Mouse (Mus musculus) left cerebral cortex, postnatal 14 days (tissue): ENCODE results near the gene Adamtsl4. TPM values are rescaled to one million over a fixed set of nuclear protein-coding genes. Genes with fewer than 3 reads are reported as not detected.
A peak's percentile ranks its signal among the peaks of the same experiment; 100 is the strongest.

Experiments used
- DNase-seq, 2 experiments: peaks; one replicate each; pipeline ENCODE4 v3.0.0; 2021 to 2022; ENCODE audit warnings: low spot score in 2 of 2, mixed read lengths in 1 of 2
- intact Hi-C: fragments of 180-260 bp; cut with DNase I; formaldehyde crosslinking; loops from one replicate; pipeline ENCODE4 v1.15.1; 2025
- long read RNA-seq, 2 experiments: library from polyadenylated mRNA; stranded (forward); transcript quantifications; one replicate each; pipeline ENCODE4 v2.0.0; 2021
- total RNA-seq, 2 experiments: library from RNA; stranded (reverse); gene quantifications; 2 replicates each; pipeline ENCODE4 v1.2.3; 2021

Gene Adamtsl4
- 1 to 10 TPM; 2.0 TPM for total RNA-seq
- long read RNA-seq, experiment 1: 0 reads
- long read RNA-seq, experiment 2, full-length matches to known transcripts: 2 of 4 reads
- long read RNA-seq, experiment 2, partial matches to known transcripts: 2 of 4 reads
- long read RNA-seq, experiment 2, other reads (novel, unspliced or antisense): 0 of 4 reads

DNA sequence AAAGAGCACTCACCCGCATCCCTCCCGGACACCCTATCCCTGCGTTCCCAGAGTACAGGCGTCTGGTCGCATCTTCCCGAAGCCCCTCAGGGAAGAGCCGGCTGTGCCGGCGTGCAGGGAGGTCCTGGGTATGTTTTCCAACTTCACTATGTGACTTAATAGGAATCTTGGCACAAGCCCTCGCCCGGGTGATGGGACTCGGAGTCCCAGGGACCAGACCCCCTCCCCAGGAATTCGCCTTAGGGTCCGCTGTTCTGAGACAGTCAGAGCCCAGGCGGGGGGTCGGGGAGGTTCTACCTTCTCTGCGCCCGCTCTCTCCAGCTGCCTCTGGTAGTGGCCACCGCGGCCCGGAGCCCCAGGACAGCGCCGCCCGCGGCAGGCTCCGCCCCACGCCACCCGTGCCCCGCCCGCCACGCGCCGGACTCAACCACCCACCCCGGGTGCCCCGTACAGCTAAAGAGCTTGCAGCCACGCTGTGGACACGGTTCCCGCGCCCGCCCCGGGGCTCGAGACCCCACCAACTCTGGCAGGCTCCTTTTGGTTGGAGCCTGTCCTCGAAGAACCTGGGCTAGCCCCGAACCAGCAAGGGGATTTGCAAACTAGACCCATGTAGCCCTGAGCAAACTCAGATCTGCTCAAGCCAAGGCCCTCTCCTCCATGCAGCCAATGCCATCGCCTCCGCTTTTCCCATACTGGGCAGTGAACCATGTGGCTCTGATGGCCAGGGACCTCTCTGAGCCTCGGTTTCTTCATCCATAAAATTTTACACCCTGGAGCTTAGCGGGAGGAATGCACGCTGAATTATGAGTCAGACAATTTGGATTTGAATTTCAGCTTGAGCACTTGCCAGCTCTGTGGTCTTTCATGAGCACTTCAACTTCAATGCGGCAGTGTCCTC lies at the start of gene Adamtsl4:
Gene Adamtsl4 (minus strand): TSS at position 394 of the 898 bp plus-strand sequence.
- DNase-seq: no peak
- intact Hi-C loops: no loop called here

DNA sequence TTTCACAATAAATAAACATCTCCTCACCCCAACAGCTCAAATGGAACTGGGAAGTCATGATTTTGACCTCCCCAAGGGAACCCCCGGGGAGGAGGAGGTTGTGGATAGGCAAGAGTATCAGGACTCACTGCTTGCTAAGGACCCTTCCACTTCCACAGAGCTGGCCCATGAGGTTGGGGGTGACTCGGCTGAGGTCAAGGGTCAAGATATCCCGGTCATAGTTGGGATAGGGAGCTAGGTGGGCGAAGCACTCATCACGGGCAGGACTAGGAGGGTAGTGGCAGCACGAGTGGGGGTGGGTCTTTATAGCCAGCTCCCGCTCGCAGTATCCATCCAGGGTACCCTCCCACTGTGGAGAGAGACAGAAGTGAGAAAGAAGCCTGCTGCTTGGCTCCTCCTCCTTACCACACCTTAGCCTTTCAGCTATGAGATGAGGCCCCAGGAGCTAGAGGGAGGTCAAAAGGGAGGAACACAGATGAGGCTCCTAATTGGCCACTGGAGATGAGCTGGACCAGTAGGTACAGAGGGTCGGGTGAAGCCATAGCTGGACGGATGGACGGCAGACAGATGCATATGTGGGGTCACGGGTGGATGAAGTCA lies 47.5 kb upstream of the Adamtsl4 start:
- DNase-seq: no peak
- intact Hi-C loops: no loop called here

DNA sequence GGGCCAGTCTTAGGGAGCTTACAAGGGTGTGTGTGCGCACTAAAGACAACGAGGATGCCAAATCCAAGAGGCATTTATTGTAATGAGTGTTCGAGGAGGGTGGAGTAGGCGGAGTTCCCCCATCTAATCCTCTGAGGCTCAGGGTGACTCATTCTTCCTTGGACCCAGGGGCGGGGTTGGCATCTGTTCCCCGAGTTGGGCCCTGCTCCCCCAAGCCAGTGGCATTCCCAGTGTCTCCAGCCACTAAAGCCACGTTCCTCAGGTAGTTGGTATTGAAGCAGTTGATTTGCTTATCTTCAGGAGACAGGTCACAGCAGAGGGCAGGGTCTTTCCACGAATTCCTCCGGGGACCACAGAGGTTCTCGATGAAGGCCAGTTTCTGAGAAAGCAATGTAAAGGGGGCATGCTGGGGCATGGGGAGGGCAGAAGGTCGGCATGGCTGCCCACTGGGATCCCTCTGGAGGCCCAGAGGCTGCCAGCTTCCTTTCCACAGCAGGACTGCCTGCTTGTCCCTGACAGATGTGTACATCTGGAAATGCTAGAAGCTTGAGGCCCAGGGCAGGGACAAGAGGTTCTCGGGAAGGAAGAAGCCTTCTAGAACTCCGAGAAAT lies 46.5 kb upstream of the Adamtsl4 start:
- no peak for DNase-seq
- intact Hi-C loops: no loop called here

DNA sequence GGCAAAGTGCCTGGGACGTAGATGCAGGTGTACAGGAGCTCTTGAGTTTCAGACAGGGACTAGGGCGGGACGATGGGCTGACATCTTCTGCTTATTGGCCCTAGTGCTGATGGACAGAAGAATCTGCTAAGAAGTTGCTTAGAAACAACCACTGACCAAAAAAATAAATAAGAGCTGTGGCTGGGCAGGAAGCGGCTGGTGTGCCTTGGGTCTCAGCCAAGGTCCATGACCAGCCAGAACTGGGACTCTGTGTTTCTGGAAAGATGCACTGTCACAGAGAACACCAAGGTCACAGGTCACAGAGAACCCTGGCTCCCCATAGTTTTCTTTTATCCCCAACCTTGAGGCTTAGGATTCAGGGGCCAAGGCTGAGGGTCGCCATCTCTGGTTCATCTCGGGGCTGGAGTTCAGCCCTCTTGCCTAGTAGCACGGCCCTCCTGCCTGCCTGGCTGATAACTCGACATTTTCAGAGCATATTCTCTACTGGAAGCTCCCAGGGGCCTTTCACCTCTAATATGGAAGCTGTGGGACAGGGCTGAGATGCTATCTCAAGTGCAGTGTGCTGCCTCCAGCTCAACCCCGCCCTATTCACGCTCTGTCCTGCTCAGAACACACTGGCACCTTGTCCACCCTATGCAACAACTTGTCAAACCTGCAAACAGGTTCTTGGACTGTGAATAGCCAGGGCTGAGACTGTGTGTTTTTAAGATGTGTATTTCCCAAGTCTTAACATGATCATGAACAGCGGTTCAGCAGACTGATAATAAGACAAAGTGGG lies 45.2 kb upstream of the Adamtsl4 start:
- DNase-seq: peak in 1 of 2 experiments; percentile 46
- intact Hi-C loops: no loop called here

DNA sequence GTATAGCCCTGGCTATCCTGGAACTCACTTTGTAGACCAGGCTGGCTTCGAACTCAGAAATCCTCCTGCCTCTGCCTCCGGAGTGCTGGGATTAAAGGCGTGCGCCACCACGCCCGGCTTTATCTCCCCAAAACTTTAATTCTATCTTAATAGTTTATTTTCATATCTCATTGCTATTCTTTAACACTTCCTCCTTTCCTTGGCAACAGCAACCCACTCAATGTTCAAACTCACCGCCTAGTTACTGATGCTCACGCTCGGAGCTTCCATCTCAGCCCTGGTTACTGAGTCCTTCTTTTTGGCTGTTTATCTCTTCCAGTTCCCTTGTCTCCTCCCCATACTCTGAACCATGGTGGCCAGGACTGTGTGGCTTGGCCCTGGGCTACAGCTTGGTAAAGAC lies 44.6 kb upstream of the Adamtsl4 start:
- intact Hi-C loops: no loop called here
- peak; percentile 36 to 51 for DNase-seq

DNA sequence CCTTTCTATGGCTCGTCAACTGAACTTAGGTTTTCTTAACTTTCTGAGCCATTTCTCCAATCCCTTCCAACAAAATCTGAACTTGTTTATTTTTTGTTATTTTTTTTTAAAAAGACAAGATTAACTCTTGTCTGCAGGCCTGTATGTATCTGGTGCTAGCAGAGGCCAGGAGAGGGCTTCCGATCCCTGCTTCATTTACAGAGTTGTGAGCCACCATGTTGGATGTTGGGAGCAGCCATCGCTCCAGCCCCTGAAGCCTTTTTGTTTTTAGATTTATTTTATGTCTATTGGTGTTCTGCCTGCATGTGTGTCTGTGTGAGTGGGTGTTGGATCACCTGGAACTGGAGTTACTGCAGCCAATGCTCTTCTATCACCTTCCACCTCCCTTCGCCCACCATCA lies 44.1 kb upstream of the Adamtsl4 start:
- DNase-seq: no peak
- intact Hi-C loops: no loop called here

DNA sequence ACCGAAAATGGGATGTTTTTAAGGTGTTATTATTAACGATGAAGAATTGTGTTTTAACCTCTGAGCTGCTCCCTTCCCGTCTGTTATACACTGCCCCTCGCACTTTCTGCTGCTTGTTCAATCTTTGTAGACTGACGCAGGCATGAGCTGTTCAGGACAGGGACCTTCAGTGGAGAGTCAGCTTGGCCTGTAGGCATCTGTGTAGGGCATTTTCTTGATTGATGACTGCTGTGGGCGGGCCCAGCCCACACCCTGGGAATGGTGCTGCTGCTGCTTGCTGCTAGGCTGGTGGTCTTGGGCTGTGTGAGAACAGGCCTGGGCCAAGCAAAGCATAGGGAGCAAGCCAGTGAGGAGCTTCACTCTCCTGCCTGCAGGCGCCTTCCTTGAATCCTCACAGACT lies 42.7 kb upstream of the Adamtsl4 start:
- no peak for DNase-seq
- intact Hi-C loops: no loop called here

DNA sequence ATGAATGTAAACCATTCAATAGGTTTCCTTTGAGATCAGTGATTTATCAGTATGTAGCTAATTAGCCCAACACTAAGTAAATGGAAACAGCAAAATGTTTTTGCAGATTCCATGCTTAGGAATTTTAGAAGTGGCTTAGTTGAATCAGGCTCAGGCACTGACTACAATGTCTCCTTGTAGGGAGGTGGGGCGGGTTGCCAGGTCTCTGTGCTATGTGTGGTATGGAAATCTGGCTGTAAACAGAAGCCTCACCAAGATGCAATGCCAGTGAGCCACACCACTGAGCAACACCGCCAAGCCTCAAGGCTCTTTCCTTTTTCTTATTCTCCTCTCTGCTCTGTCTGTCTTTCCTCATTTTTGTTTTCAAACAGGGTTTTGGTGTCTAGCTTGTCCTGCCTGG lies 41.2 kb upstream of the Adamtsl4 start:
- DNase-seq: no peak
- intact Hi-C loops: no loop called here

DNA sequence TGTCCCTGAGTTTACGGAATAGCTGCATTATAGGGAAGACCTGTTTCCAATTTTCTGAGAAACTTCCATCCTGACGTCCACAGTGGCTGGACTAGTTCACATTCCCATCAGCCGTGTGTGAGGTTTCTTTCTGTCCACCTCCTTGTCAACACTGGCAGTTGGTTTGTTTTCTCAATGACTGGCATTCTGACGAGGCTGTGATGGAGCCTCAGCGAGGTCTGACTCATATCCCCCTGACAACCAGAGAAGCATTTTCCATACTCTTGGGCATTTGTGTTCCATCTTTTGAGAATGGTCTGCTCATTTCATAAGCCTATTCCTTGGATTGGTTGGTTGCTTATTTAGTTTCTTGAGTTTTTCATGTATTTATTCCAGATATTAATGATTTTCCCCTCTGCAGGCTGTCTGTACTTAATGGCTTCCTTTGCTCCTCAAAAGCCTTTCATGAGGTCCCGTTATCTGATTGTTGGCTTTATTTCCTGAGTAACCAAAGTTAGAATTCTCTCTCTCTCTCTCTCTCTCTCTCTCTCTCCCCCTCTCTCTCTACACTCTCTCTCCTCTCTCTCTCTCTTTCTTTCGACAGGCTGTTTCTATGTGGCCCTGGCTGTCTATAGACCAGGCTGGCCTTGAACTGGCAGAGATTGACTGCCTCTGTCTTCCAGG lies 39.1 kb upstream of the Adamtsl4 start:
- intact Hi-C loops: no loop called here
- DNase-seq: no peak

DNA sequence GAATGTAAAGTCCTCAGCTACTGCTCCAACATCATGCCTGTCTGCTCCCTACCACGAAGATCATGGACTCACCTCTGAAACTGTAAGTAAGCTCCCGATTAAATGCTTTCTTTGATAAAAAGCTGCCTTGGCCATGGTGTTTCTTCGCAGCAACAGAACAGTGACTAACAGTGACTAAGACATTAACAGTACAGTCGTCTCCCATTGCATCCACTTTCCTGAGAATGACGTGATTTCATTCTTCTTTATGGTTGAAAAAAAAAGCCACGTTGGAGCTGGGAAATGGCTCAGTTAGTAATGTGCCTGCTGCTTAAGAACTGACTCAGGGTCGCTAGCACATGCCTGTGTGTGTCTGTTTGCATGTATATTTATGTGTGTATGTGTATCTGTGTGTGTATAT lies 38.1 kb upstream of the Adamtsl4 start:
- DNase-seq: no peak
- intact Hi-C loops: no loop called here

DNA sequence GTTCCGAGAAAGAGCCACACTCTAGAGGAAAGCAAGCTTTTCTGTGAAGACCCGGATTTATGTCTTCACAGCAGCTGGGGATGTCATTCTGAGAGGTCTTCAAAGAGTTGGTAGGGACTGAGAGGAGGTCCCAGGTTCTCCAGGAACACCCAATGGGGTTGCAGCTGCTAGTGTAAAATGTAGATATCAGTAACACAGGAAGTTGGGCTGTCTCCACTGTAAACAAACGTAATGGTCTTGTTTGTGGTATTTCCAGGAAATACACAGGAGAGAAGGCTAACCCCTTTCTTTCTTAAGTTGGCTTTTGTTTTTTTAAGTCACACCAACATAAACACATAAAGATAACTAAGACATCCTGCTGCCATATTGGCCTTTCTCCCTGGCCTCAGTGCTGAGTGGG lies 34.7 kb upstream of the Adamtsl4 start:
- no peak for DNase-seq
- intact Hi-C loops: no loop called here

DNA sequence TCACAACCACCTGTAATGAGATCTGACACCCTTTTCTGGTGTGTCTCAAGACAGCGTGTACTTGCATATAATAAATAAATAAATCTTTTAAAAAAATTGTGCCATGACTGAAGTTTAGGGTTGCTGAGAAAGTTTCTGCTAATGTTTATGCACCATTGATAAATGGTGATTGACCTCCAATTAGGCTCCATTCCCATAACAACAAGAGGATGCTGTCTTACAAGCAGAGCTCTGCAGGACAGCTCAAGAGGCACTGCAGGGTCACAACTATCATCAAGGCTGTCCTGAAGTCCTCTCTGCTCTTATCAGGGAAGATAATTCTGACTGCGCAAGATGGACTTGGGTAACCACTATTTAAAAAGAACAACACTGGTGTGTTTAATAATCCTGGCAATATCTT lies 30.4 kb upstream of the Adamtsl4 start:
- no peak for DNase-seq
- intact Hi-C loops: no loop called here

DNA sequence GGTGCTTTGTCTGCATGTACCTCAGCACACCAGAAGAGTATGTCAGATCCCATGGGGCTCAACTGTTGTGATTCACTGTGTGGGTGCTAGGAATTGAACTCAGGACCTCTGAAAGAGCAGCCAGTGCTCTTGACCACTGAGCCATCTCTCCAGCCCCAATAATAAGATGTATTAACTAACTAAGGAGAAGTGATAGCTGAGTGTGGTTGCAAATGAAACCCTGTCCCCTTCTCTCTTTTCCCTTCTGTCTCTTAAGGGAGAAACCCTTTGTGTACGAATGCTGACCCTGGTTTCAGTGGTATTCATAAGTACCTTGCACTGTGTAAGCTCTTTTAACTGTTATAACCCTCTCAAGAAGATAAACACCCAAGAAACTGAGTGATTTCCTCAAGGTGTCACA lies 28.4 kb upstream of the Adamtsl4 start:
- intact Hi-C loops: no loop called here
- no peak for DNase-seq

DNA sequence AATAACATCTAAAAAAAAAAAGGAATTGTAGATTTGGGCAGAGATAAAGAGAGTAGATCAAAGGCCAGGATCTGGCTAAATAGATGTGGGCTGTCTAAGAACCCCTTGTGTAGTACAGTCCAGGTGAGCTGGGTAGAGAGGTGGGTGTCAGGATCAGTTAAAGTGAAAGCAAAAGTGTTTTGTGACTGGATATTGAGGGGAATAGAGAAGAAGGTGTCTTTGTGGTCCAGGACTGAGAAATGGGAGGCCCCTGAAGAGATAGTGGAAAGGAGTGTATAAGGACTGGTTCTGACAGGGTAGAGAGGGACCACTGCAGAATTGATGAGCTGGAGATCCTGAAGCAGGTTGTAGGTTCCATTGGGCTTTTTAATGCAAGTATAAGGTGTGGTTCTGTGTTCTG lies 22.2 kb upstream of the Adamtsl4 start:
- no peak for DNase-seq
- intact Hi-C loops: no loop called here

DNA sequence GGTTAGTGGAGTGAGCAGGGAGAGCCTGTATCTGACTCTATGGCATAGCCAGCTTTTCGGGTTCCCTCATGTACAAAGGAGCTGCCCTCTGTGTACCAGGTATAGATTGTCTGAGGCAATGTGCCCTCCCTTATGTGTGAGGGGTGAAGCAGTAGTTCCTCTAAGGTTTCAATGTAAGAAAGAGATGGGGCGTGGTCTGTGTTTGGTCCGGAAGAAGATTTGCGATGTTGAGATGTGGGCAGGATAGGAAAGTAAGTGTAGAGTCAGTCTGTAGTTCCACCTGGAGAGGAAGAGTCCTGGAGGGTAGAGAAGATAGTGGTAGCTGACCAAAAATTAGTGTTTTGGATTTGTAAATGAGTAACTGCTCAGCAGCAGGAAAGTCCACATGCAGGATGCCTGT lies 21.3 kb upstream of the Adamtsl4 start:
- no peak for DNase-seq
- intact Hi-C loops: no loop called here

DNA sequence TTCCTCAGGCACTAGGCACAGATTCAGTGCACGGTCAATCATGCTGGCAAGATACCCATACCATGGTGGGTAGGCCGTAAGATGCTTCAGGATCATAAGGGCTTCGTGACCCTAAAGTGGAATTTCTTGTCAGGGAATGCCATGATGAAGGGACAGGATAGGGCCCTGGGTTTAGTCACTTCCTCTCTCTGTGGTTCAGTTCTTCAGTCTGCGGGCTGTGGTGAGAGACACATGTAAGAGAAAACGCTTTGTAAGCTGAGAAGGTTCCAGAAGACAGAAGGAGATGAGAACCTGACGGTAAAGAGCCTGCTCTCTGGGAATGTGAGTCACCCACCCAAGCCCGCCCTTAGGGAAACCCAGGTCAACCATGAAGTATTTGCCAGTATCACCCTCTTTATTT lies 19.8 kb upstream of the Adamtsl4 start:
- intact Hi-C loops: no loop called here

DNA sequence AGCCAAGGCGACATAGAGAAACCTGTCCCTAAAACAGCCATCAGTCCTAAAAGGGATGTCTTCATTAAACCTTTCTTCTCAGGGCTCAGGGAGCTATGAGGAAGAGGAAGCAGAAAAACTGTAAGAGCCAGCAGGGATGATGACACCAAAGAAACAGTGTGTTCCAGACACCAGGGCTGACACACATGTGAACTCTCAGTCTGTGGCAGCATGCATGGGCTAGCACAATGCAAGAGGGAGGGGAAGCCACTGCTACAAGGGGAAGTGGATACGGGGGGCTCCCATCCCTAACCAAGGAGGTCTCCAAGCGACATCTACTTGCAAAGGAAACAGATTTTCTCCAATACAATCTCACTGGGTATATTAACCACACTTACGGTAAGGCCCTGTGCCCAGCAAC lies 18.6 kb upstream of the Adamtsl4 start:
- intact Hi-C loops: no loop called here
- DNase-seq: no peak

More for the DNA sequence above, 19.8 kb upstream of the Adamtsl4 start:
- no peak for DNase-seq

DNA sequence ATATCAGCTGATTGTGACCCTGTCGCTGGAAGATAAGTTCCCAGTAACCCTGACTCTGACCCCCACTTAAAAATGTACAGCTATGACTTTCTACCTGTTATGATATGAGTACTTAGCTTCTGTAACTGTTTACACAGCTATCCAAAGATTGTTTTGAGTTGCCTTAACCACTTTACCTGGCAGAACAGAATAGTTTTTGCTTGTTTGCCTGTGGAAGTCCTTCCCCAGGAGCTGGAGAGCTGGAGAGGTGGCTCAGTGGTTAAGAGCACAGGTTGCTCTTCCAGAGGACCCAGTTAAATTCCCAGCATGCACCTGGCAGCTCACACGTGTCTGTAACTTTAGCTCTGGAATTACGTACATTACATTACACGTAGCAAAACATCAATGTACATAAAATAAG lies 16.9 kb upstream of the Adamtsl4 start:
- intact Hi-C loops: no loop called here

DNA sequence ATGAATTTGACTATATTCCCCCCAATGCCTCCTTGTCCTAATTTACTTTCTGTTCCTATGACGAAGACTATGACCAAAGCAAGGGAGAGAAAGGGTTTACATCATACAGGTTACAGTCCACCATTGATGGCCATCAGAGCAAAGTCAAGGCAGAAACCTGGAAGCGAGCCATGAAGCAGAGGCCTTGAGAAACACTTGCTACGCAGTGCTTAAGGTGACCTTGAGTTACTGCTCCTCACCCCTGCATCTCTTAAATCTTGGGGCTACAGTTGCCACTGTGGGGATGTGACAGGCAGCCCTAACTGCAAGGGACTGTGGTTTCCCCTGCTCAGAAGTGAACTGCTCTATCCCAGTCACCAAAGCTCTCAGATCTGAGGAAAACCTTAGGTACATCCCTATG lies 15.6 kb upstream of the Adamtsl4 start:
- no peak for DNase-seq
- intact Hi-C loops: no loop called here

More for the DNA sequence above, 16.9 kb upstream of the Adamtsl4 start:
- no peak for DNase-seq
